ENCODE assay signal across 12 mouse cellular contexts in the genomic region with DNA sequence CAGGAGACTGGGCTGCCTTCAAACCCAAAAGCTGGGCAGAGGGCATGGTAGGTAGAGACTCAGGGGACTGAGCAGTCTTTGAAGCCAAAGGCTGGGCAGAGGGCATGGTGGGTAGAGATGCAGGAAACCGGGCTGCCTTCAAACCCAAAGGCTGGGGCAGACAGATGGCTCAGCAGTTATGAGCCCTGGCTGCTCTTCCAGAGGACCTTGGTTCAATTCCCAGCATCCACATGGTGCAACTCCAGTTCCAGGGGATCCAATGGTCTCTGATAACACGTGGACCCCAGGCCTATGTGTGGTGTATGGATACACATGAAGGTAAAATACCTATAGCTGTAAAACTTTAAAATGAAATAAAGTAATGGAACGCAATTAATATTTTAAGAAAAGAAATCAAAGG.
"Had no signal": no experiment of that assay in that cellular context is flagged by ENCODE, and none has a peak within 500 bp of the region (broad histone marks: within the 10 kb centered on the region; RNA-seq: fewer than 3 reads in every experiment).

No protein-coding gene starts in this region.

- DNase-seq: left cerebral cortex, postnatal 4 days; liver; liver, embryonic 13.5 days; liver, postnatal 0 days; lung, adult 18-20 months; lung, adult 2 months; lung, embryonic 14.5 days; lung, postnatal 10 days; lung, postnatal 14 days; lung, postnatal 36 days; lung, postnatal 4 days; midbrain, embryonic 14.5 days had no signal
